Mouse (Mus musculus) skeletal muscle tissue, postnatal 0 days (tissue): Measurements from ENCODE around the gene Zfp966. TPM values are rescaled to one million over a fixed set of nuclear protein-coding genes. Genes with fewer than 3 reads are reported as not detected.

Source experiments
- polyA plus RNA-seq: library from polyadenylated mRNA; unstranded; fragments of >200 nt; fragmentation: Nextera tagmentation; extraction: Ambion mirVana; gene quantifications from 2 replicates; pipeline ENCODE4 v1.2.1, GENCODE M21; 2015

Zfp966 gene
- polyA plus RNA-seq = 0.88 and 1.1 TPM in 2 replicates

GRCm38 (mm10) chr2:175931000-175931399 is at the start of gene Zfp966:
Zfp966 (minus strand) TSS chr2:175931100.

GRCm38 (mm10) chr2:175965031-175965430 is 34.1 kb upstream of the Zfp966 start, which contains the start of gene Gm2026:
Gm2026 (plus strand) TSS chr2:175965331.

GRCm38 (mm10) chr2:175869024-175869423 is 61.9 kb downstream of the Zfp966 start, which contains the start of gene Gm6710:
Gm6710 (plus strand) TSS chr2:175869219.

Other genes with a start within 250 kb of the Zfp966 start
- gene Zfp969, start 227.5 kb downstream of the Zfp966 start, polyA plus RNA-seq = 9.5 and 11.7 TPM in 2 replicates
- gene Gm2007, start 189.6 kb downstream of the Zfp966 start, polyA plus RNA-seq = not detected in 2 replicates
- 1.1 and 2.0 TPM in 2 replicates for gene Gm14288, start 130.0 kb downstream of the Zfp966 start, polyA plus RNA-seq
- gene Gm6710, start 61.9 kb downstream of the Zfp966 start, polyA plus RNA-seq = 8.1 and 12.3 TPM in 2 replicates
- 11.7 and 13.3 TPM in 2 replicates for gene Gm2026, start 34.2 kb upstream of the Zfp966 start, polyA plus RNA-seq
- gene Gm2004, start 218.7 kb upstream of the Zfp966 start, polyA plus RNA-seq = 0.31 and 0.35 TPM in 2 replicates